Mouse (Mus musculus): ENCODE measurements at regions not wholly inside any gene's neighbourhood (a gene's known extent, or its start where the extent isn't known, plus 50 kb on each side); places are given as distances from the start of the nearest gene placed in this dataset.
A peak's percentile ranks its signal among the peaks of the same experiment; 100 is the strongest.
"Not testable (repeated sequence)": the region's sequence is repeated elsewhere in the genome, so short reads cannot be mapped to it uniquely, and the experiment has no call there.

GRCm38 (mm10) chr1:41887556-41887955, 808.0 kb upstream of the Pou3f3 start:
- no peak for DNase-seq (ENCODE audit: low read depth, low spot score)

DNA sequence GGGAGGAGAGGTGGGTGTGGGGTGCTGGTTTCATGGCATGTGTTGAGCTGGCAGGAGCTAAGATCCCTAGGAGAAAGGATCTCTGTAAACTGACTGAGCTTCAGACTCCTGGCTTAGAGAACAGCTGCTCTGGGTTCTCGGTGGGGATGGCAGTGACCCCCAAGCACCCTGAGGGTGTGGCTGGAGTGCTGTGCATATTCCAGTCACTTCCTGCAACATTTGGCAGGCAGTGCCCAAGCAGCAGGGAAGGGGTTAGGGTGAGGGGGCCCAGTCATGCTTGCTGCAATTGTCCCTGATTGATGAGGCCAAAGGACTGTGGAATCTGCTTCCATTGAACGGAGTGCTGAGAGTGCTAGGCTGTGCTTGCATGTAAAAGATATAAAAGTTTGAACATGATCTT, 807.4 kb upstream of the Pou3f3 start:
- no peak for DNase-seq (ENCODE audit: low read depth, low spot score)

- DNase-seq (ENCODE audit: low read depth, low spot score): no peak
These were observed 806.6 kb upstream of the Pou3f3 start for GRCm38 (mm10) chr1:41888966-41889365.

GRCm38 (mm10) chr1:41889940-41890339, 805.6 kb upstream of the Pou3f3 start:
- DNase-seq (ENCODE audit: low read depth, low spot score): no peak

GRCm38 (mm10) chr1:41890714-41891689, 804.6 kb upstream of the Pou3f3 start:
- DNase-seq (ENCODE audit: low read depth, low spot score): no peak

DNA sequence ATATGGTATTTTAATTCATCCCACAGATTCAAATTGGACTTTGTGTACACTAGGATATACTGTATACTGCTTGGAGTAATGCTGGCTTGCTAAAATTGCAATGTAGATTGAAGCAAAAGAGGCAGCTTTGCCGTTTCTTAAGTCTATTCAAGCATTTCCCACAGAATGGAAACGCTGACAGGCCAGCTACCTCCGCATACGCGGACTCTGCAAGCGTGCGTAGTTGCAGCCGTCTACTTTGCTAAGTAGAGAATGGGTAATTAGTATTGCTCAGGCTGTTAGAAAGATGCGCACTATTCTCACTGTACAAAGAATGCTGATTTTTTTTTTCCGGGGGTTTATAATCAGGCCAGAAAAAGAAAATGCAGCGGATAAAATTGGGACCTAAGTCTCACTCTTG, 803.8 kb upstream of the Pou3f3 start:
- DNase-seq (ENCODE audit: low read depth, low spot score): no peak

GRCm38 (mm10) chr1:41892376-41892775, 803.2 kb upstream of the Pou3f3 start:
- DNase-seq (ENCODE audit: low read depth, low spot score): no peak

- peak; percentile 12 for DNase-seq (ENCODE audit: low read depth, low spot score)
These were observed 797.7 kb upstream of the Pou3f3 start for GRCm38 (mm10) chr1:41897768-41898330.

- no peak for DNase-seq (ENCODE audit: low read depth, low spot score)
These were observed 795.2 kb upstream of the Pou3f3 start for GRCm38 (mm10) chr1:41900370-41900769.

DNA sequence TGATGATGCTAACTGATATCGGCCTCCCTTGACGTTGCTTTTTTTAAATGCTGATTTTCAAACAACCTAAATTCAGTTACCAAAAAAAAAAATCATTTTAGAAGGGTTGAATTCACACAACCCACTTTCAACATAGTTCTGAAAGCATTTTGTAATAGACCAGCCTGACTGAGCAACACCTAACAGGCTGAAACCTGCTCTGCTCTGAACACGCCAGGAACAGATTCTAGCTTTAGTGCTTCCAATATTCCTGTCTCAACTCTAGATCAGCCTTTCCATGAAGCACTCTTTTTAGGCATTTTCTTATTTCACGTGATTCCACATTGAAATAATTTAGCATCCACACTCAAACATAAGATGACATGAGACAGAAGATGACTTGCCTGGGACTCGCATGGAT, 789.6 kb upstream of the Pou3f3 start:
- DNase-seq (ENCODE audit: low read depth, low spot score): no peak

DNA sequence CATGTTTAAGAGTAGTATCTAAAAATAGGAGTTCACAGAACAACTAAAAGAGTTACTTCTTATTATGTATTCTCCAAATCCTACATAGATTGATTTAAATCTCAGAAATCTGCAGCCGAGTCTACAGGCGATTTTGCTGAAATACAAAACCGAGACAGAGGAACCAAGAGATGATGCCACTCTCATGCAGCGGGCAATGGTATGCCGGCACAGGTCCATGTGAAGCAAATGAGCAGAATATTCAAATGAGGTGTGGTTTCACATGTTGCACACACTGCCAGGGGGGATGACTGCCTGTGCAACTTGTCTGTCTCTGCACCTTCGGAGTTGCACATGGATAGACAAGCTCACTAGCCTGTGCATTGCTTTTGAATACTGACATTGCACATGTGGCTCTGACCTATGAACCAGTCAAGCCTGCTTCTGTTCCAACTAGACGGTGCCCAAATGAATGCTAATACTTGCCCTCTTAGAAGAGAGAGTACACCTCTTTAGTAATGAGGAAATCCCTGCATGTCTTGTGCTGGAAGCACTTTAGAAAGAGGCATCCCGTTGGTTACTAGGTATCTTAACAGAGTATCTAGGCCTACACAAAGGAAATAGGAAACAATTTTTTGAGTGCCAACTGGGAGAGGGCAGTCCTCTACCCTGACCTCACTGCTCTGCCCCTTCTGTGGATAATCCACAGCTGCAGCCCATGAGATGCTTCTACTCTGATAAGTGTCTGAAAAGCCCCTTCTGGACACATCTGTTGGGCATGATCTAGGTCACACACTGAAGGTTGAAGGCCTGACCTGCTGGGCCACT, 787.4 kb upstream of the Pou3f3 start:
- DNase-seq (ENCODE audit: low read depth, low spot score): no peak

DNA sequence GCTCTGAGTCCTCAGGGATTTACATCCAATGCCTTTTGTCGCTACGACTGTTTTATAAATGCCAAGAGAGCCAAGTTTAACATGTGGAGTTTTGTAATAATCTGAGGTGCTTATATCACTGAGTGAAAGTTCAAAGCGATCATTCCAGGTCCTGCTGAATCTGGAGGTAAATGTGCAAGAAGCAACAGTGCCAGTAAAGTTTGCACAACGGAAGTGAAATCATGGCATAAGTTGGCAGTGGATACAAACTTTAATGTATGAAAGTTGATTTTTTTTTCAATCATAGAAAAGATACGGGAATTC, 786.8 kb upstream of the Pou3f3 start:
- no peak for DNase-seq (ENCODE audit: low read depth, low spot score)

DNA sequence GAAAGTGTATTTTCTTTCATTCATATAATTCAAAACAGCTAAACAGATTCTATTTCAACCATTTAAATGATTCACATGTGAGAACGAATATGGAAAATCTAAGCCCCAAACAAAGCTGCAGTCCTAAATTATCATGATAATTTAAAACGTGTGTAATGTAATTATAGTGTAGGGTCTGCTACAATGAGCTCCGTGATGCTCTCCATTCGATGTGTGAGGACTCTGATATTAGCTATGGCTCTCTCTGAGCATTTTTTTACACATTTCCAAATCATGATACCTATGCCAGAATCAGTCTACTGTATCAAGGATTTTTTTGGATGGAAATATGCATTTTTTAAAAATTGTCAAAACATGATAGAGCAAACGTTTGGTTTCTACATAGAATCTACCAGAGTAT, 785.8 kb upstream of the Pou3f3 start:
- no peak for DNase-seq (ENCODE audit: low read depth, low spot score)

- no peak for DNase-seq (ENCODE audit: low read depth, low spot score)
These were observed 778.7 kb upstream of the Pou3f3 start for GRCm38 (mm10) chr1:41916730-41917347.

DNA sequence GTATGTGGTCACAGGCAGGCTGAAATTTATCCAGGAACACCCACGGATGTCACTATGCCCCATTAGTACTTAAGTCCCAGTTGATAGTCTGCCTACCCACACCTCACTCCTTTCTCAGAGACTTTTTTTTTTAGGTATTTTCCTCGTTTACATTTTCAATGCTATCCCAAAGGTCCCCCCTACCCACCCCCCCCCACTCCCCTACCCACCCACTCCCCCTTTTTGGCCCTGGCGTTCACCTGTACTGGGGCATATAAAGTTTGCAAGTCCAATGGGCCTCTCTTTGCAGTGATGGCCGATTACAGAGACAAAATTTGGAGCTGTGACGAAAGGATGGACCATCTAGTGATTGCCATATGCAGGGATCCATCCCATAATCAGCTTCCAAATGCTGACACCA, 777.8 kb upstream of the Pou3f3 start:
- DNase-seq (ENCODE audit: low read depth, low spot score): not testable (repeated sequence)

- DNase-seq (ENCODE audit: low read depth, low spot score): no peak
These were observed 776.9 kb upstream of the Pou3f3 start for GRCm38 (mm10) chr1:41918394-41919262.

DNA sequence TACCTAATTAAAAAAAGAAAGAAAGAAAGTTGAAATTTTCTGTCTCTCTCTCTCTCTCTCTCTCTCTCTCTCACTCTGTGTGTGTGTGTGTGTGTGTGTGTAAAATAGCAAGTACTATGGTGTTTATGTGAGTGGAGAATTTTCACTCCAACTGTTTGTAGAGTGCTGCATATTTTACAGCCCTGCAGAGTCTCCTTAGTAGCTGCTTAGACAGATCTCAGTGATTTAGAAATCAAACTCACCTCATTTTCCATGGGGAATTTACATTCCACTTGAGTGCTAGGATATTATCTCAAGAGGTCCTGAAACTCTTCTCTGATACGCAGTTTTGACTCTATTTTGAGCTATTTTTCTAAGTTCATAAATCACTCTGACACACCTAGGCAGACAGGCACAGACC, 761.8 kb upstream of the Pou3f3 start:
- DNase-seq (ENCODE audit: low read depth, low spot score): no peak

DNA sequence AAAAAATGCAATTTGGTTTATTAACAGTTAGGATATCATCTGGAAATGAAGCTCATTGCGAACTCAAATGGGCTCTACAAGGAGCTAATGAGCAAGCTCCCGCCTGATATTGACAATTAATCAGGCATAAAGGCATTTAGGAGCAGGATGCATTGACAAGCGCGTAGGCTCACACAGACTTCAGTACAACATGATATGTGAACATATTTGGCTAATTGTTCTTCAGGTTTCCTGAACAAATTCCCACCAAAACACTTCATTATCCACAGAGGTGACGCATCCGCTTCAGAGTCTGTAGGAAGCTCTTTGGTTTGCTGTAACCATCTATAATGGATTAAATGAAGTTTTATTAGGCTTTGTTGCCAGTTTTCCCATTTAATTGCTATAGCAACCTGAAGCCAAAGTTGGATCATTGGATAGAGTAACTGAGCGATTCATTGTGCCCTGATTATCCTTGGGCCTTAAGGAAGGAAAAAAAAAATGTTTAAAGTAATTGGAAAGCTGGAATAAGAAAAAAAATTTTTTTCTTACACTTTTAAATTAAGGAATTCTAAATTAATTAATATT, 759.6 kb upstream of the Pou3f3 start:
- DNase-seq (ENCODE audit: low read depth, low spot score): no peak

- no peak for DNase-seq (ENCODE audit: low read depth, low spot score)
These were observed 734.6 kb upstream of the Pou3f3 start for GRCm38 (mm10) chr1:41960982-41961381.

- no peak for DNase-seq (ENCODE audit: low read depth, low spot score)
These were observed 714.0 kb upstream of the Pou3f3 start for GRCm38 (mm10) chr1:41981545-41981944.

DNA sequence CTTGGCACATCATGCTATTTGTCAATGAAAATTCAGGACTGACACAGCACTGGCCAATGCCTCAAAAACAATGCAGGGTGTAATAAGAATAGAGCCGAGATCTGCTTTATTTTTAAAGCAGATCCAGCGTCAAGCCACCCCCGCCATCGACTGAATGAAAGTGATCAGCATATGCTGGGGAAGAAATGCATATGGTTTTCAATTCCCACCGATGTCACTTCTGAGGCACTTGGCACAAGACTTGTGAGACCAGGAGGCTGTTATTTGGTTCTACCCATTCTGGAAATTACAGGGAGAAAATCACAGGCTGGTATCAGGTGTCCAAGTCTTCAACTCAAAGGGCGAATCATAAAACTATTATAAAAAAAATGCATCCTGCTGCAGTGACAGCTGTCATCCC, 689.3 kb upstream of the Pou3f3 start:
- no peak for DNase-seq (ENCODE audit: low read depth, low spot score)
